21 mouse cellular contexts compared by ENCODE assay signal in the genomic region with DNA sequence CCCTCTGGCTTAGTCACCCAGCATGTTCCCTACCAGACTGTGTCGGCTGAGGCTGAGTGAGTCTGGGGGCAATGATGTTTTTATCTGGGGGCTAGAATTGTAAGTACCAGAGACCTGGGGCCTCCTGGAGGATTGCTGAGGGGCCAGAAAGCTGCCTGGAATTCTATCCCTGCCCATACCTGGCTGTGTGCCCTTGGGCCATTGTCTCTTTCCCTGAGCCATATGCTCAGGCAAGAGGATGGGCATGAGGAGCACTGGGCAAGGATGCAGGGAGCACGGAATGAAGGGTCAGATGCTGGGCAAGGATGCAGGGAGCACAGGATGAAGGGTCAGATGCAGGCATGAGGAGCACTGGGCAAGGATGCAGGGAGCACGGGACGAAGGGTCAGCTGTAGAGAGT. TPM values are rescaled to one million over a fixed set of nuclear protein-coding genes. Genes with fewer than 3 reads are reported as not detected.
DNase-seq lines count a peak whose midpoint lies in the region; ATAC-seq lines count a peak whose summit lies in the region.
"Had no signal": no experiment of that assay in that cellular context is flagged by ENCODE, and none has a peak within 500 bp of the region (broad histone marks: within the 10 kb centered on the region; RNA-seq: fewer than 3 reads in every experiment).

No protein-coding gene starts in this region.

- H3K9ac ChIP-seq in forebrain, embryonic 12.5 days = peak overlapping the region; percentile 29; the same call in 1 of the 2 replicates
- no peak overlapping the region for H3K9ac ChIP-seq in forebrain, embryonic 16.5 days (replicated peaks; ENCODE audit: low read depth, low read length)
- H3K9ac ChIP-seq in limb, embryonic 13.5 days = peak overlapping the region; percentile 55
- H3K9ac ChIP-seq in embryonic facial prominence, embryonic 12.5 days = 0 out of 2 replicates have a peak overlapping the region, but pooled peaks have one; percentile 1
- no peak overlapping the region for H3K9ac ChIP-seq in liver, embryonic 12.5 days
- H3K9ac ChIP-seq: kidney, embryonic 15.5 days; liver, embryonic 14.5 days; lung, embryonic 14.5 days; neural tube, embryonic 13.5 days had no signal

- WGBS in forebrain, embryonic 12.5 days = 94% methylated on average over 4 of the region's 4 CpGs
- 79% methylated on average over 4 of the region's 4 CpGs for WGBS in forebrain, embryonic 16.5 days
- WGBS in limb, embryonic 13.5 days = 86% methylated on average over 4 of the region's 4 CpGs
- 87% methylated on average over 4 of the region's 4 CpGs for WGBS in limb, embryonic 10.5 days
- 89% methylated on average over 4 of the region's 4 CpGs for WGBS in embryonic facial prominence, embryonic 12.5 days
- 74% methylated on average over 4 of the region's 4 CpGs for WGBS in liver, embryonic 12.5 days (ENCODE audit: insufficient replicate concordance)

- H3K27me3 ChIP-seq in forebrain, embryonic 12.5 days = no peaks in the 10 kb centered on the region
- H3K27me3 ChIP-seq in forebrain, embryonic 16.5 days (replicated peaks; ENCODE audit: control insufficient read depth, insufficient read depth, low read length) = no peaks in the 10 kb centered on the region
- no peaks in the 10 kb centered on the region for H3K27me3 ChIP-seq in limb, embryonic 13.5 days
- no peaks in the 10 kb centered on the region for H3K27me3 ChIP-seq in limb, embryonic 10.5 days (ENCODE audit: low read depth, poor library complexity, severe bottlenecking)
- H3K27me3 ChIP-seq in embryonic facial prominence, embryonic 12.5 days = no peaks in the 10 kb centered on the region
- no peaks in the 10 kb centered on the region for H3K27me3 ChIP-seq in liver, embryonic 12.5 days (replicated peaks)
- H3K27me3 ChIP-seq: heart, embryonic 15.5 days; kidney, embryonic 15.5 days; neural tube, embryonic 13.5 days had no signal

- peak; percentile 60 to 66 for DNase-seq in cerebellum, adult 18-20 months
- DNase-seq in cerebellum, adult 11 months = no peak
- DNase-seq in limb, embryonic 10.5 days (ENCODE audit: low spot score) = no peak
- DNase-seq: adrenal gland, postnatal 10 days; gastrocnemius, postnatal 25 days; heart, adult 2 months; kidney, adult 11 months; kidney, postnatal 36 days; lung, embryonic 14.5 days; midbrain, embryonic 14.5 days had no signal

- H3K4me3 ChIP-seq in forebrain, embryonic 12.5 days (replicated peaks) = no peak overlapping the region
- H3K4me3 ChIP-seq in forebrain, embryonic 16.5 days (replicated peaks; ENCODE audit: low read length) = no peak overlapping the region
- no peak overlapping the region for H3K4me3 ChIP-seq in limb, embryonic 13.5 days
- H3K4me3 ChIP-seq in limb, embryonic 10.5 days = no peak overlapping the region
- no peak overlapping the region for H3K4me3 ChIP-seq in embryonic facial prominence, embryonic 12.5 days
- no peak overlapping the region for H3K4me3 ChIP-seq in liver, embryonic 12.5 days
- H3K4me3 ChIP-seq: heart, adult 2 months; heart, embryonic 15.5 days; kidney, embryonic 15.5 days; neural tube, embryonic 13.5 days had no signal

- ATAC-seq in forebrain, embryonic 12.5 days (ENCODE audit: low FRiP score) = no peak
- no peak for ATAC-seq in forebrain, embryonic 16.5 days
- ATAC-seq in limb, embryonic 13.5 days (ENCODE audit: low FRiP score, low read depth) = no peak
- no peak for ATAC-seq in embryonic facial prominence, embryonic 12.5 days (ENCODE audit: insufficient number of reproducible peaks, insufficient read depth, low FRiP score, low TSS enrichment)
- ATAC-seq in liver, embryonic 12.5 days = no peak
- ATAC-seq: forebrain, embryonic 14.5 days; hindbrain, postnatal 0 days had no signal

- no peaks in the 10 kb centered on the region for H3K36me3 ChIP-seq in forebrain, embryonic 12.5 days (replicated peaks)
- H3K36me3 ChIP-seq in forebrain, embryonic 16.5 days (ENCODE audit: control insufficient read depth, insufficient read depth) = peaks cover 3% of the 10 kb centered on the region; the same call in 1 of the 2 replicates
- H3K36me3 ChIP-seq in limb, embryonic 13.5 days = 0 out of 2 replicates have a peak, but pooled peaks cover 3% of the 10 kb centered on the region
- H3K36me3 ChIP-seq in limb, embryonic 10.5 days = peaks cover 3% of the 10 kb centered on the region; the same call in 1 of the 2 replicates
- no peaks in the 10 kb centered on the region for H3K36me3 ChIP-seq in embryonic facial prominence, embryonic 12.5 days
- no peaks in the 10 kb centered on the region for H3K36me3 ChIP-seq in liver, embryonic 12.5 days
- H3K36me3 ChIP-seq: heart, embryonic 15.5 days; kidney, embryonic 15.5 days had no signal

- H3K9me3 ChIP-seq in forebrain, embryonic 12.5 days = no peaks in the 10 kb centered on the region
- no peaks in the 10 kb centered on the region for H3K9me3 ChIP-seq in forebrain, embryonic 16.5 days (ENCODE audit: control insufficient read depth, low read length)
- H3K9me3 ChIP-seq in limb, embryonic 13.5 days = no peaks in the 10 kb centered on the region
- H3K9me3 ChIP-seq in limb, embryonic 10.5 days (replicated peaks) = no peaks in the 10 kb centered on the region
- H3K9me3 ChIP-seq in embryonic facial prominence, embryonic 12.5 days = no peaks in the 10 kb centered on the region
- no peaks in the 10 kb centered on the region for H3K9me3 ChIP-seq in liver, embryonic 12.5 days (replicated peaks)
- H3K9me3 ChIP-seq: heart, embryonic 15.5 days; kidney, embryonic 15.5 days; neural tube, embryonic 13.5 days had no signal

- peaks cover 33% of the 10 kb centered on the region for H3K4me1 ChIP-seq in forebrain, embryonic 12.5 days
- H3K4me1 ChIP-seq in forebrain, embryonic 16.5 days (replicated peaks; ENCODE audit: control insufficient read depth, insufficient read depth, low read length) = peaks cover 18% of the 10 kb centered on the region
- H3K4me1 ChIP-seq in limb, embryonic 13.5 days = peaks cover 50% of the 10 kb centered on the region
- peaks cover 52% of the 10 kb centered on the region for H3K4me1 ChIP-seq in limb, embryonic 10.5 days
- peaks cover 38% of the 10 kb centered on the region for H3K4me1 ChIP-seq in embryonic facial prominence, embryonic 12.5 days
- H3K4me1 ChIP-seq in liver, embryonic 12.5 days = peaks cover 47% of the 10 kb centered on the region

- no peak overlapping the region for H3K4me2 ChIP-seq in forebrain, embryonic 12.5 days
- H3K4me2 ChIP-seq in forebrain, embryonic 16.5 days (ENCODE audit: low read length) = no peak overlapping the region
- H3K4me2 ChIP-seq in limb, embryonic 13.5 days (replicated peaks) = no peak overlapping the region
- no peak overlapping the region for H3K4me2 ChIP-seq in embryonic facial prominence, embryonic 12.5 days (replicated peaks)
- H3K4me2 ChIP-seq in liver, embryonic 12.5 days = no peak overlapping the region
- H3K4me2 ChIP-seq: heart, embryonic 15.5 days; kidney, embryonic 15.5 days; lung, embryonic 14.5 days; neural tube, embryonic 13.5 days had no signal

- H3K27ac ChIP-seq in forebrain, embryonic 12.5 days = no peak overlapping the region
- no peak overlapping the region for H3K27ac ChIP-seq in forebrain, embryonic 16.5 days (ENCODE audit: low read length)
- no peak overlapping the region for H3K27ac ChIP-seq in limb, embryonic 13.5 days
- no peak overlapping the region for H3K27ac ChIP-seq in limb, embryonic 10.5 days
- H3K27ac ChIP-seq in embryonic facial prominence, embryonic 12.5 days = no peak overlapping the region
- no peak overlapping the region for H3K27ac ChIP-seq in liver, embryonic 12.5 days
- H3K27ac ChIP-seq: heart, adult 2 months; hindbrain, postnatal 0 days; kidney, embryonic 15.5 days; liver, embryonic 14.5 days; neural tube, embryonic 13.5 days had no signal

RNA-seq across cellular contexts. Expression of a gene that starts 32.6 kb away (rescaled TPM):
- 40.4 and 46.9 TPM in 2 replicates for polyA plus RNA-seq in forebrain, embryonic 12.5 days (2016; fragmentation: Nextera tagmentation; extraction: Ambion mirVana)
- polyA plus RNA-seq in forebrain, embryonic 16.5 days (2015; fragmentation: Nextera tagmentation; extraction: Ambion mirVana) = 42.7 and 49.7 TPM in 2 replicates
- polyA plus RNA-seq in limb, embryonic 13.5 days (2015; fragmentation: Nextera tagmentation; extraction: Ambion mirVana) = 42.0 and 50.2 TPM in 2 replicates
- polyA plus RNA-seq in limb, embryonic 10.5 days (2016; fragmentation: Nextera tagmentation; extraction: Ambion mirVana) = 47.9 and 54.6 TPM in 2 replicates
- polyA plus RNA-seq in embryonic facial prominence, embryonic 12.5 days (2016; fragmentation: Nextera tagmentation; extraction: Ambion mirVana) = 41.5 and 48.1 TPM in 2 replicates
- polyA plus RNA-seq in liver, embryonic 12.5 days (2016; fragmentation: Nextera tagmentation; extraction: Ambion mirVana) = 21.0 and 26.8 TPM in 2 replicates

RNA-seq across cellular contexts. Expression of a gene that starts 45.4 kb away (rescaled TPM):
- 53.5 and 56.4 TPM in 2 replicates for polyA plus RNA-seq in forebrain, embryonic 12.5 days (2016; fragmentation: Nextera tagmentation; extraction: Ambion mirVana)
- polyA plus RNA-seq in forebrain, embryonic 16.5 days (2015; fragmentation: Nextera tagmentation; extraction: Ambion mirVana) = 60.4 and 64.2 TPM in 2 replicates
- 55.7 and 60.0 TPM in 2 replicates for polyA plus RNA-seq in limb, embryonic 13.5 days (2015; fragmentation: Nextera tagmentation; extraction: Ambion mirVana)
- polyA plus RNA-seq in limb, embryonic 10.5 days (2016; fragmentation: Nextera tagmentation; extraction: Ambion mirVana) = 70.6 and 84.9 TPM in 2 replicates
- polyA plus RNA-seq in embryonic facial prominence, embryonic 12.5 days (2016; fragmentation: Nextera tagmentation; extraction: Ambion mirVana) = 59.0 and 60.5 TPM in 2 replicates
- 47.9 and 51.6 TPM in 2 replicates for polyA plus RNA-seq in liver, embryonic 12.5 days (2016; fragmentation: Nextera tagmentation; extraction: Ambion mirVana)

RNA-seq across cellular contexts. Expression of a gene that starts 48.2 kb away (rescaled TPM):
- polyA plus RNA-seq in forebrain, embryonic 12.5 days (2016; fragmentation: Nextera tagmentation; extraction: Ambion mirVana) = 638 and 696 TPM in 2 replicates
- polyA plus RNA-seq in forebrain, embryonic 16.5 days (2015; fragmentation: Nextera tagmentation; extraction: Ambion mirVana) = 403 and 441 TPM in 2 replicates
- polyA plus RNA-seq in limb, embryonic 13.5 days (2015; fragmentation: Nextera tagmentation; extraction: Ambion mirVana) = 558 and 589 TPM in 2 replicates
- polyA plus RNA-seq in limb, embryonic 10.5 days (2016; fragmentation: Nextera tagmentation; extraction: Ambion mirVana) = 330 and 448 TPM in 2 replicates
- 513 and 519 TPM in 2 replicates for polyA plus RNA-seq in embryonic facial prominence, embryonic 12.5 days (2016; fragmentation: Nextera tagmentation; extraction: Ambion mirVana)
- 114 and 122 TPM in 2 replicates for polyA plus RNA-seq in liver, embryonic 12.5 days (2016; fragmentation: Nextera tagmentation; extraction: Ambion mirVana)

RNA-seq across cellular contexts. Expression of a gene that starts 53.6 kb away (rescaled TPM):
- polyA plus RNA-seq in forebrain, embryonic 12.5 days (2016; fragmentation: Nextera tagmentation; extraction: Ambion mirVana) = 216 and 321 TPM in 2 replicates
- 51.9 and 95.5 TPM in 2 replicates for polyA plus RNA-seq in forebrain, embryonic 16.5 days (2015; fragmentation: Nextera tagmentation; extraction: Ambion mirVana)
- 1,866 and 1,947 TPM in 2 replicates for polyA plus RNA-seq in limb, embryonic 13.5 days (2015; fragmentation: Nextera tagmentation; extraction: Ambion mirVana)
- polyA plus RNA-seq in limb, embryonic 10.5 days (2016; fragmentation: Nextera tagmentation; extraction: Ambion mirVana) = 292 and 458 TPM in 2 replicates
- 1,294 and 1,324 TPM in 2 replicates for polyA plus RNA-seq in embryonic facial prominence, embryonic 12.5 days (2016; fragmentation: Nextera tagmentation; extraction: Ambion mirVana)
- 644 and 660 TPM in 2 replicates for polyA plus RNA-seq in liver, embryonic 12.5 days (2016; fragmentation: Nextera tagmentation; extraction: Ambion mirVana)

Comparison
In these comparisons a context has a peak if more than half of its experiments do, and no peak if none do; other contexts are left out.
1. DNase-seq: peak in cerebellum, adult 18-20 months (2 of 2); none in cerebellum, adult 11 months (single experiment) and limb, embryonic 10.5 days (single experiment).
2. H3K9ac ChIP-seq: peak in forebrain, embryonic 12.5 days (single experiment), limb, embryonic 13.5 days (single experiment) and embryonic facial prominence, embryonic 12.5 days (single experiment); none in forebrain, embryonic 16.5 days (single experiment) and liver, embryonic 12.5 days (single experiment).